Mouse (Mus musculus) right cerebral cortex, postnatal 14 days (tissue): ENCODE measurements at regions not wholly inside any gene's neighbourhood (a gene's known extent, or its start where the extent isn't known, plus 50 kb on each side); places are given as distances from the start of the nearest gene placed in this dataset.
"Not testable (repeated sequence)": the region's sequence is repeated elsewhere in the genome, so short reads cannot be mapped to it uniquely, and the experiment has no call there.

Source experiments
- DNase-seq: peaks from one replicate; pipeline ENCODE4 v3.0.0; 2022

DNA sequence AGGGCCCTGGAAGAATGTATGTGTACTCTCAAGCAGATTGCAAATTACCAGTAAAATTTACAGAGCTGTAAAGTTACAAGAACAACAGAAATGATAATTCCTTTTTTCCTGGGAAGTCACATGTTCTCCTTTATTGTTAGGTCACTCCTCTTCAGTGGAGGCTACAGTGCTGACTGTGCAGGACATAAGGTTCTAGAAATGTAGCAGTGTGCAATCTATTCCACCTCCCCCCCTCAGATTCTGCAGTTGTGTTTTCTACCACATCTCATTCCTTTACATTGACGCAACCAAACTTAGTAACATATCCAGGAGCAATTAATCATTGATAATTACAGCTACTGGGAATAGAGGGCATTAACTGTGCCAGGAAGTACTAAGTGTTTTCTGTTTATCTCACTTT lies 385.3 kb upstream of the Tnc start:
- DNase-seq, result no peak

DNA sequence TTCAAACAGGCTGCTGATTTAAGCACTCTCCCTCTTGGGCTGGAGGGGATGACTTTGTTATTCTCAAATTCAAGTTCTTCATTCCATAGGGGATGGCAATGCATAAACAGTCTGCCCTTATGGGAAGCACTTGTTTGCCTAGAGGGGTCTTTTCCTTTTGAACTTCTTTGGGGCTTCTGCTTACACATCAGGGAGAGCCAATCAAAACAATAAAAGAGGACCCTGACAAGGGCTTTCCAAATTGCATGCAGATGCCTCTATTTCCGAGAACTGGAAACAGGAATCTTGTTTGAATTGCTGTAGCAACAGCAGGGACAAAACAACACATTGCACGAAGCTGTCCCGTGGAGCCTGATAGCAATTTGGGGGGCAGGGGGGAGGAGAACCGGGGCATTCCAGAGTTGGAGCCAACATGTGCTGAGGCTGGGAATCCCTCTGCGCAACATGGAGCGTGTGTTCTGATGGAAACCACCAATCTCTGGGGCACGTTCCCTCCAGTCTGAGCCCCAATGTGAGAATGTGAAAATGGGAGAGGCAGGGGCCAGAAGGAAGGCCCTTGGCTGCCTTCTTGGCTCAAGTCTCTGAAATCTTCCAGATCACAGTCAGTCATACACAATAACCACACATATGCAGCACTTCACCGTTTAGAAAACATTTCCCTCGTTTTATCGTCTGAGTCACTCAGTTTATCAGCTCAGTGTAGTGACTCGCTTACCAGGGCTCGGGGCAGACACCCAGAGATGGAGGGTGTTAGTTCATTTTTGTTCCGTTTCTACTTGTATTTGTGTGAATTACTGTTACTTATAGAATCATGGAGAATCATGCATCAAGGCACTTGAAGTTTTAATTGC lies 391.2 kb upstream of the Tnc start:
- DNase-seq, result no peak

- DNase-seq, result no peak
These were observed 404.6 kb upstream of the Tnc start for GRCm38 (mm10) chr4:64451442-64451841.

DNA sequence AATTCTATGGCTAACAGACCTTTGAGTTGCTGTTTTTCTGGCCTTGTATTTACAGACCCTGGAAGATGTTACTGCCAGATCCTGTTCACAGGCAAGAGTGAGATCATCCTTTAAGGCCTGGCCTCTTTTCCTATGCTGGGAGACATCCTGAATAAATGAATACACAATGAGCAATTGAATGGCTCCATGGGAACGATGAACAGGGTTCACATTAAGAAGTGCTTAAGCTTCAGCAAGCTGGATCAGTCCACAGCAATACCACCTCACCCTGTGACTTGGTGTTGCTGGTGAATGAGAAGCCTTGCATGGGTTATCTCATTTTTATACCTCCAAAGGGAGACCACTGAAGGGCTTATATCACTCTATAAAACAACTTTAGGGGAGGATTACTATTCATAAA lies 405.1 kb upstream of the Tnc start:
- no peak for DNase-seq

DNA sequence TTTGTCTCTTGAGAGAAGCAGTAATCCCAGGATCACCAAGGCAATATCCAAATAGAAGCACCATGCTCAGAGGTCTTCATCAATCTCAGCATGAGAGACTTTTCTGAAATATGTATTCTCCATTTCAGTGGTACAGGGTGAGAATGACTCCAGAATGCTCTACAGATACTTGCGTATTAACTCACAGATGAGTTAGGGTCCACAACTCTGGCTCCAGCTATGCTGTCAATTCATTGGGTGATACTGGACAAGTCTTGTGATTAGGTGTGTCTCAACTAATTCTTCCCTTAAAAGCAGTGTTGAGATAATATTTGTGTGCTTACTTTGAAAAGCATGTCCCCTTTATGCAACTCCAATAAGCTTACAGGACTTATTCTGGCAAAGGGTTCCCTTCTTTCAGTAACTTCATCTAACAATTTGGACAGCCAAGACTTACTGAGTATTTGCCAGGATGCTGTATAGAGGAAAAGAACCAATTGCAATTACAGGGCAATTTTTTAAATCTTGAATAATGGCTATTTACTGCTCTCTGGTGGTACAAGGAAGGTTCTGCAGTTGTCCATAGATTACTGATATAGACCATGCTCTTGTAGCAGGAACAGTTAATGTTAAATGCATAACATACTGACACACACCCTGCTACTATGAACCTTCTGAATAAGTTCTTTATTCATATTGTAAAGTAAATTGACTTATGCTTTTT lies 445.6 kb upstream of the Tnc start:
- DNase-seq, result no peak

- DNase-seq, result not testable (repeated sequence)
These were observed 450.9 kb upstream of the Tnc start for GRCm38 (mm10) chr4:64497759-64498158.

- DNase-seq, result no peak
These were observed 454.0 kb upstream of the Tnc start for GRCm38 (mm10) chr4:64500635-64501395.

GRCm38 (mm10) chr4:64521883-64522282 lies 475.1 kb upstream of the Tnc start:
- no peak for DNase-seq

- DNase-seq, result no peak
These were observed 481.0 kb upstream of the Tnc start for GRCm38 (mm10) chr4:64527724-64528332.

- peak; percentile 26 for DNase-seq
These were observed 483.8 kb upstream of the Tnc start for GRCm38 (mm10) chr4:64530585-64530984.

DNA sequence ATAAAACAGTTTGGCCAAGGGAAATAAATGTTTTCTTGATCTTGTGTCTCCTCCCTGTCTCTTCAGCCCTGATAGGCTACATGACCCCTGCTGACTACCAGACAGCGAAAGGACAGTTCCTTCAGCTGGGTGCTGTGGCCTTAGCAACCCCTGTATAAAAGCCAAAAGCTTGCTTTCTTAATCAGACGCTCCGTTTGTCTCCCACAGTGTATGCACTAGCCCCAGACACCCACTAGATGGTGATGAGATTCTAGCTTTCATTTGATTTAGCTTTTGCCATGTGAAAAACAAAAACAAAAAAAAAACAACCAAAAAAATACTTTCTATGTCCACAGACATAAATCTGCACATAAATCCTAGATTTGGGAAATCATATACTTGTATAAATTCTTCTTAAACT lies 486.2 kb upstream of the Tnc start:
- peak; percentile 15 for DNase-seq

GRCm38 (mm10) chr4:64535554-64536253 lies 488.9 kb upstream of the Tnc start:
- DNase-seq, result no peak

DNA sequence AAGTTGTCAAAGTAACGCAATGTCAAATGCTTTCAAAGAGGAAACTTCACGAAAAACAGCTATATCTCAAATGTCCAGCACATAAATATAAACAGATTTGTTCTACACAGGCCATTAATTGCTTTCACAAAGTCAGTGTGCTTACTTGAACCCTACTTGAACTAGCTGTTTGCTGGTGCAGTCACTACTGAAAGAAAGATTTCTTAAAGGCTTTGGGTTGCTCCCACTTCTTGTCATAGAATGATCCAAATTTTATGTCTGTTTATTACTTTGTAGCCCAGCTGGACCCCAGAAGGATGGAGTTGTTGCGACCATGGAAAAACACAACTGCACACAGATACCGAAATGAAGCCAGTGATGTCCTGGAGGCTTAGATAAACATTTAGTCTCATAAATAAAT lies 491.2 kb upstream of the Tnc start:
- no peak for DNase-seq

- DNase-seq, result no peak
These were observed 497.9 kb upstream of the Tnc start for GRCm38 (mm10) chr4:64544576-64545185.

DNA sequence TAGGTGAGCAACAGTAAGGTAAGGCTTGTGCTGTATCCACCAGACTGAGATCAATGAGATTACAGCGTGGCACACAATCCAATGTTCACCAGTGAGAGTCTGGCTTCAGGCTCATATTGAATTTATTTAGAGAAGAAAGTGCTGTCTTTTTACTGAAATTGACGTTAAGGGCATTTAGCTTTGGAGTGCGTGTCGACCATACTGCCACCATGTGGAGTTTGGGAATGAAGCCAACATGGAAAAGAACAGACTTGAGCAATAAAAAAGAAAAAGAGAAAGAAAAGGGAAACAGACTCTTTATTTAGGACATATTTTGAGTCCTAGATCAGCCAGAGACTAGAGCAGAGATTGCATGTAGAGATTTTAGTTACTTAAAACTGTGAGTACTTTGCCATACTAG lies 499.6 kb upstream of the Tnc start:
- no peak for DNase-seq

DNA sequence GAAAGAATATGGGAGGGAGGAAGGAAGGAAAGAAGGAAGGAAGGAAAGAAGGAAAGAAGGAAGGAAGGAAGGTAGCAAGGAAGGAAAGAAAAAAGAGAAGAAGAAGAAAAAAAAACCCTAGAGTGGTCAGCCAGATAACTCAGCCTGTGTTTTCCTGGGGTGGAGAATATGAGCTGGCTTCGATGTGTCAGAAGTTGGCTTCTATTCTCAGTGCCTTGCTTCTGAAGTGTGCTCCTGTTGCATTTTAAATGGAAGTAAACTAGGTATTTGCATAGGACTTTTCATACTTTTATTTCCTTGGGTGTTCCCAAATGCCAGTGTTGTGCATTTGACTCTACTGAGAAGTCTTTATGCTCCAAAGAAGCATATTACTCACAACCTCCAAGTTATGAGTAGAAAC lies 515.7 kb upstream of the Tnc start:
- DNase-seq, result no peak

DNA sequence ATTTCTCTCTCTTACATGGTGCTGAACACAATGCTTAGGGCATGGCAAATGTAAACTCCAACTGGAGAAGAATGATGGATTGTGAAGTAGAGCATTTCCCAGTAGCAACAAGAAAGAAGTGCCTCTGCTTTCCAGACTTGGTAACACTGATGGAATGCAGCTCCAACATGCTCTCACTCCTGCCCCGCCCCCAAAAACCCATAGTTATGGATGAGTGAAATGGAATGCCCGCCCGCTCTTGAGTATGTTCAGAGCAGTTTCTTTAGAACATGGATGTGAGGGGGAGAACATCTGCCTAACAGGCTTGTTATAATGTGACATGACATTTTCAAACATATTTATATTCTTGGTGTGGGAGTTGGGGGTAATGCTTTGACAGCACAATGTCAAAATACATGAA lies 517.2 kb upstream of the Tnc start:
- no peak for DNase-seq

DNA sequence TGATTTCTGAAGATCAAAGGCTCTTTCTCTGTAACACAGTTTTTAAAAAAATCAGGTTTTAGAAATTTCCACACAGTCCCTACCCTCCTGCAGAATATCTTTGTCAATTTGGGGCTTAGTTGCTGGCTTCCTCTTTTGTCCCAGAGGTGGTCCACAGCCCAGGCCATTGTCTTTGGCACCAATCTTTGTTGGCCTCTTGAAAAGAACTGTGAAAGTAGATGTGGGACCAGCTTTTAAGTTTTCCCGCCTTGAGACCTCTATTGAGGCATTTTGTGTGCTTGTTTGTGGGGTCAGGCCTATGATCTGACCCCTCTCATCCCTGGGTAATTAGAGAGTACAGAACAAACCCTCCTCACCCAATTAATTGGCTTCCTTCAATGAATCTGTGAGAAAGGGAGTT lies 523.9 kb upstream of the Tnc start:
- DNase-seq, result no peak

GRCm38 (mm10) chr4:64575901-64576300 lies 529.1 kb upstream of the Tnc start:
- DNase-seq, result no peak

- no peak for DNase-seq
These were observed 528.9 kb upstream of the Pappa start for GRCm38 (mm10) chr4:64595014-64595599.

DNA sequence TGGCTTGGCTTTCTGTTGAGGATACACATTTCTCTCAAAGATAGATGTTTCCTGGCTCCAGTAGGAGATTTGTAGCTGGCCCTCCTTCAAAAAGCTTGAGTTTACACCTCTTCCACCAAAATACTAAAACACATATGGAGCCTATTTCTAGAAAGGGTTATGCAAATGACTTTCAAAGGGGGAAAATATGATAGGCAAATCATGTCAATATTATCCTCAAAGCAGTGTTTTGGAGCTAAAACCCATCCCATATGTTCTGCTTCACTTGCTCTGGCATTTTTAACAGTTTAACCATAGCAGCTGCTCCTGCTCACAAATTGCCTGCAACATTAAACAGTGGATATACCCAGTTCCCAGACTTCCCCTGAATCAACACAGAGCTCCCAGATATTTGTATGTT lies 525.5 kb upstream of the Pappa start:
- DNase-seq, result peak; percentile 3

DNA sequence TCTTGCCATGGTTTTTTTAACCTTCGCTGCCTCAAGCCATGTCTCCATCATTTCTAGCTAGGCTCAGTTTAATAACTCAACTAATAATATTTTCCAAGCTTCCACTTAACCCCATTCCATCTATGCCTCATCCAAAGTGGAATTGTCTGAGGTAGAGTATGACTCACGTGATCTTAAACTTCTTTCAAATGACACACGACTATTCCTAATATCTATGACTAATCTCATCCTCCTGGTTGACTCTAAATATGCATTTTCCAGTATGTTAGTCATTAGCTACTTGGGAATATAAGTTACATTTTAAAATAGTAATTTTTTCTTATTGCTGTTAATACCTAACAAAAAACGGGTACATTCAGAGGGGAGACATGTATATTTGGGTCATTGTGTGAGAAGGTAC lies 524.8 kb upstream of the Pappa start:
- DNase-seq, result no peak
